Mouse (Mus musculus): Measurements from ENCODE around the gene Tlr6. TPM values are rescaled to one million over a fixed set of nuclear protein-coding genes. Genes with fewer than 3 reads are reported as not detected.

Tlr6 gene
- 1.2 and 1.8 TPM in 2 replicates for total RNA-seq (2017)

- ATAC-seq (replicated peaks; ENCODE audit: low read depth, poor library complexity, severe bottlenecking), result peak; percentile 52
These were observed at the start of gene Tlr6 for GRCm38 (mm10) chr5:64959843-64960230. Gene Tlr6, minus strand, starts transcription at chr5:64960097.

- no peak for ATAC-seq (replicated peaks; ENCODE audit: low read depth, poor library complexity, severe bottlenecking)
These were observed 46.2 kb upstream of the Tlr6 start for GRCm38 (mm10) chr5:65006011-65006491.

GRCm38 (mm10) chr5:65005251-65005650, 45.4 kb upstream of the Tlr6 start:
- ATAC-seq (replicated peaks; ENCODE audit: low read depth, poor library complexity, severe bottlenecking), result no peak

GRCm38 (mm10) chr5:65003946-65004535, 44.1 kb upstream of the Tlr6 start:
- no peak for ATAC-seq (replicated peaks; ENCODE audit: low read depth, poor library complexity, severe bottlenecking)

- ATAC-seq (replicated peaks; ENCODE audit: low read depth, poor library complexity, severe bottlenecking), result peak; percentile 58
These were observed 43.3 kb upstream of the Tlr6 start for GRCm38 (mm10) chr5:65002940-65003824.

GRCm38 (mm10) chr5:64995408-64995807, 35.5 kb upstream of the Tlr6 start:
- ATAC-seq (replicated peaks; ENCODE audit: low read depth, poor library complexity, severe bottlenecking), result no peak

GRCm38 (mm10) chr5:64992540-64992939, 32.6 kb upstream of the Tlr6 start:
- no peak for ATAC-seq (replicated peaks; ENCODE audit: low read depth, poor library complexity, severe bottlenecking)

- ATAC-seq (replicated peaks; ENCODE audit: low read depth, poor library complexity, severe bottlenecking), result peak; percentile 91
These were observed 30.0 kb upstream of the Tlr6 start for GRCm38 (mm10) chr5:64989940-64990339.

- ATAC-seq (replicated peaks; ENCODE audit: low read depth, poor library complexity, severe bottlenecking), result no peak
These were observed 26.1 kb upstream of the Tlr6 start for GRCm38 (mm10) chr5:64985971-64986370.

GRCm38 (mm10) chr5:64977128-64977527, 17.2 kb upstream of the Tlr6 start:
- ATAC-seq (replicated peaks; ENCODE audit: low read depth, poor library complexity, severe bottlenecking), result no peak

- ATAC-seq (replicated peaks; ENCODE audit: low read depth, poor library complexity, severe bottlenecking), result no peak
These were observed 15.2 kb upstream of the Tlr6 start for GRCm38 (mm10) chr5:64975121-64975520.

GRCm38 (mm10) chr5:64969861-64970771, 10.2 kb upstream of the Tlr6 start, which contains the start of gene Fam114a1:
Gene Fam114a1, plus strand, starts transcription at chr5:64970071.
- ATAC-seq (replicated peaks; ENCODE audit: low read depth, poor library complexity, severe bottlenecking), result peak; percentile 79

GRCm38 (mm10) chr5:64968961-64969860, 9.3 kb upstream of the Tlr6 start:
- ATAC-seq (replicated peaks; ENCODE audit: low read depth, poor library complexity, severe bottlenecking), result peak; percentile 46

- ATAC-seq (replicated peaks; ENCODE audit: low read depth, poor library complexity, severe bottlenecking), result no peak
These were observed 3.8 kb upstream of the Tlr6 start for GRCm38 (mm10) chr5:64963735-64964134.

- ATAC-seq (replicated peaks; ENCODE audit: low read depth, poor library complexity, severe bottlenecking), result no peak
These were observed 3.4 kb upstream of the Tlr6 start for GRCm38 (mm10) chr5:64963271-64963670.

- ATAC-seq (replicated peaks; ENCODE audit: low read depth, poor library complexity, severe bottlenecking), result peak; percentile 83
These were observed 1.0 kb upstream of the Tlr6 start for GRCm38 (mm10) chr5:64960857-64961391.

GRCm38 (mm10) chr5:64958991-64959842, 680 bp downstream of the Tlr6 start:
- ATAC-seq (replicated peaks; ENCODE audit: low read depth, poor library complexity, severe bottlenecking), result peak; percentile 31

- ATAC-seq (replicated peaks; ENCODE audit: low read depth, poor library complexity, severe bottlenecking), result no peak
These were observed 5.0 kb downstream of the Tlr6 start for GRCm38 (mm10) chr5:64954931-64955330.
